Mouse (Mus musculus) ES-Bruce4 (cell line): ENCODE results near the gene Ddah2.

ENCODE experiments used
- CTCF ChIP-seq: IDR thresholded peaks from one replicate; pipeline ENCODE4 v1.8.1; 2011; ENCODE audit warnings: low read depth, low read length
- EP300 ChIP-seq: IDR thresholded peaks from 2 replicates; pipeline ENCODE4 v1.6.1; 2011; ENCODE audit warnings: low read depth, low read length; ENCODE audit not compliant: insufficient read depth
- POLR2A ChIP-seq: IDR thresholded peaks from one replicate; pipeline ENCODE4 v1.8.1; 2011; ENCODE audit warnings: low read length; ENCODE audit not compliant: insufficient read depth

DNA sequence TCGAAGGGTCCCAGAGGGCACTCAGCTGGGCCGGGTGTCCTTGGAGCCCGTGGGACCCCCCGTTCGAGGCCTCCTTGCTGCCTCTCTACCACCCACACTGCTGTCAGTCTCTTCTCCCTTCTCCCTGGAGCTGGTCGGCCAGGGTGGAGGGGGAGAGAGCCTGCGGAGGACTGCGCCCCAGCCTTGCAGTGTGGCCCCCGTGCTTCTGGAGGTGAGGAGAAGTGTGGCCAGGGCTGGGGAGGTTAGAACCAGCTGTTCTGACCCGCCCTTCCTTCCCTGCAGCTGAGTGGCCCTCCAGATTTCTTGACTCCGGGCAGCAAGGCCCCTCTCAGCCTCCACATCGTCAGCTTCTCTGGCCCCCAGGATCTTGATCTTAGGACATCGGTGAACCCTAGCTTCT lies 34.6 kb upstream of the Ddah2 start:
- TF ChIP-seq POLR2A, result no peak
- TF ChIP-seq CTCF, result no peak
- TF ChIP-seq EP300, result no peak
